Mouse (Mus musculus) bone marrow macrophage, adult 2 months (primary cell): Measurements from ENCODE around the gene Ccnjl.

ENCODE experiments used
- CTCF ChIP-seq: IDR thresholded peaks from 2 replicates; pipeline ENCODE4 v1.5.1; 2012; ENCODE audit warnings: low read depth, mild to moderate bottlenecking, low read length, moderate library complexity
- POLR2A ChIP-seq: IDR thresholded peaks from 2 replicates; pipeline ENCODE4 v1.6.1; 2012; ENCODE audit warnings: mild to moderate bottlenecking, low read depth, low read length, borderline replicate concordance

DNA sequence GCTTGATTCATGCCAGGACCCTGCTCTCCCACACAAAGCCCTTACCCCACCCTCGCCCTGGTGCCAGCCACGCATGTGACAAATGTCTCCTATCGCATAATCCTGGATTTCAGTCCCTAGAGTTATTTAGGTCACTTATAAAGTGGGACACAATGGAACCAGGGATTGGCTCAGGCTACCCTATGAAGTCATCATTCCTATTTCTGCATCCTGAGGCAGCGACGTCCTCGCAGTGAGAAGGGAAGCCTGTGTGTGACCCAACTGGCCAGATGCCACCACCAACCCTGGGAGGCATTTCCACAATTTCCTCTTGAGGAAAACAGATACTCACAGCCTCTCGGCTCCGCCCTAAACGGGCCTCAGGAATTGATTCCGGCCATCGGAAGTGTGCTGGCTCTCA is 41.0 kb downstream of the Ccnjl start:
- TF ChIP-seq CTCF (no peak), POLR2A (no peak)
